Mouse (Mus musculus) left cerebral cortex, postnatal 25 days (tissue): Measurements from ENCODE around the gene 1700001P01Rik. TPM values are rescaled to one million over a fixed set of nuclear protein-coding genes. Genes with fewer than 3 reads are reported as not detected.
"Not testable (repeated sequence)": the region's sequence is repeated elsewhere in the genome, so short reads cannot be mapped to it uniquely, and the experiment has no call there.

Experiments
- DNase-seq, 2 experiments: peaks; one replicate each; pipeline ENCODE4 v3.0.0; 2022; ENCODE audit warnings: low spot score in 2 of 2, mixed read lengths in 1 of 2
- intact Hi-C: fragments of 180-260 bp; cut with DNase I; formaldehyde crosslinking; loops from one replicate; pipeline ENCODE4 v1.15.1; 2025
- total RNA-seq, 2 experiments: library from RNA; stranded (reverse); gene quantifications; 2 replicates each; pipeline ENCODE4 v1.2.3; 2021

The 1700001P01Rik gene
- total RNA-seq, 2 experiments from 2014 or later: 0.62 to 0.78 TPM

GRCm38 (mm10) chr11:97766154-97766881 lies 9.4 kb downstream of the 1700001P01Rik start, which contains the start of gene Cwc25:
Gene Cwc25 (minus strand): TSS chr11:97766556.
- intact Hi-C loops: loop anchor here (1.0 kb wide), 1 partner anchor 16 kb away; the partner anchor contains the start of gene Rpl23

GRCm38 (mm10) chr11:97761638-97762037 lies 14.1 kb downstream of the 1700001P01Rik start:
- intact Hi-C loops: no loop called here
- no peak for DNase-seq

More at GRCm38 (mm10) chr11:97766154-97766881, 9.4 kb downstream of the 1700001P01Rik start, which contains the start of gene Cwc25:
- DNase-seq: peak; percentile 96 to 98

GRCm38 (mm10) chr11:97758942-97759341 lies 16.8 kb downstream of the 1700001P01Rik start:
- intact Hi-C loops: no loop called here

GRCm38 (mm10) chr11:97758125-97758524 lies 17.6 kb downstream of the 1700001P01Rik start:
- DNase-seq: no peak
- intact Hi-C loops: no loop called here

More at GRCm38 (mm10) chr11:97758942-97759341, 16.8 kb downstream of the 1700001P01Rik start:
- DNase-seq: no peak

- intact Hi-C loops: no loop called here
- DNase-seq: peak; percentile 42 to 89
These were observed 22.4 kb downstream of the 1700001P01Rik start for GRCm38 (mm10) chr11:97753277-97753676.

GRCm38 (mm10) chr11:97748496-97748895 lies 27.2 kb downstream of the 1700001P01Rik start:
- no peak for DNase-seq
- intact Hi-C loops: no loop called here

- intact Hi-C loops: no loop called here
- no peak for DNase-seq
These were observed 27.9 kb downstream of the 1700001P01Rik start for GRCm38 (mm10) chr11:97747773-97748172.

GRCm38 (mm10) chr11:97745331-97745721 lies 30.4 kb downstream of the 1700001P01Rik start:
- DNase-seq: no peak
- intact Hi-C loops: loop anchor here (2.0 kb wide), 1 partner anchor 47 kb away; no protein-coding TSS in a partner anchor

GRCm38 (mm10) chr11:97744718-97745330 lies 30.9 kb downstream of the 1700001P01Rik start:
- intact Hi-C loops: loop anchor here (2.0 kb wide), 1 partner anchor 46 kb away; no protein-coding TSS in a partner anchor
- peak; percentile 97 to 99 for DNase-seq

- intact Hi-C loops: loop anchor here (2.0 kb wide), 1 partner anchor 45 kb away; no protein-coding TSS in a partner anchor
- DNase-seq: peak in 1 of 2 experiments; percentile 30
These were observed 31.5 kb downstream of the 1700001P01Rik start, which contains the start of gene Pip4k2b for GRCm38 (mm10) chr11:97744063-97744717. Gene Pip4k2b (minus strand): TSS chr11:97744704.

GRCm38 (mm10) chr11:97743423-97743822 lies 32.3 kb downstream of the 1700001P01Rik start:
- no peak for DNase-seq
- intact Hi-C loops: no loop called here

GRCm38 (mm10) chr11:97742591-97742990 lies 33.1 kb downstream of the 1700001P01Rik start:
- intact Hi-C loops: no loop called here
- no peak for DNase-seq

GRCm38 (mm10) chr11:97742157-97742556 lies 33.6 kb downstream of the 1700001P01Rik start:
- intact Hi-C loops: no loop called here
- no peak for DNase-seq

- peak in 1 of 2 experiments; percentile 66 for DNase-seq
- intact Hi-C loops: no loop called here
These were observed 35.5 kb downstream of the 1700001P01Rik start for GRCm38 (mm10) chr11:97740190-97740589.

GRCm38 (mm10) chr11:97739155-97739554 lies 36.6 kb downstream of the 1700001P01Rik start:
- intact Hi-C loops: no loop called here

GRCm38 (mm10) chr11:97738703-97739102 lies 37.0 kb downstream of the 1700001P01Rik start:
- intact Hi-C loops: no loop called here
- no peak for DNase-seq

More at GRCm38 (mm10) chr11:97739155-97739554, 36.6 kb downstream of the 1700001P01Rik start:
- no peak for DNase-seq

GRCm38 (mm10) chr11:97737600-97737999 lies 38.1 kb downstream of the 1700001P01Rik start:
- intact Hi-C loops: no loop called here
- DNase-seq: no peak

GRCm38 (mm10) chr11:97736645-97737044 lies 39.1 kb downstream of the 1700001P01Rik start:
- no peak for DNase-seq
- intact Hi-C loops: no loop called here

GRCm38 (mm10) chr11:97734810-97735209 lies 40.9 kb downstream of the 1700001P01Rik start:
- DNase-seq, intact Hi-C loops: not testable (repeated sequence)

- intact Hi-C loops: no loop called here
- no peak for DNase-seq
These were observed 42.0 kb downstream of the 1700001P01Rik start for GRCm38 (mm10) chr11:97733689-97734088.
